8 mouse cellular contexts compared by ENCODE assay signal in the genomic region with DNA sequence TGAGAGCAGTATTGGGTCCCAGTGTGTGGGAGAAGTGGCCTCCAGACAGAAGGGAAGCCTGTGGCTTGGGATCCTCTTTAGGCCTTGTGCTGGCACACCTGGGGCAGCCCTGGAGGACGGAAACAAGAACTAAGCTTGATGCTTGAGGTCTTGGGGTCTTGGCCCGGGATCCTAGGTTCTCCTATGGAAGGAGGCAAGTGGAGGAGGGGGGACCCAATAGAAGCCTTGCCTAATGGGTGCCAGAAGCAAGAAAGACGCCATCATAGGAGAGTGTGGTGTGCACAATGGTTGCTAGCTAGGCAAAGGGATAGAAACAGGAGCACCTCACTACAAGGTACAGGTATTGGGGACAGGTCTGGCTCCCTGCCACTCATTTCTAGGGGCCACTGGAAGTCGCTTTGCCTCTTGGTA. TPM values are rescaled to one million over a fixed set of nuclear protein-coding genes. Genes with fewer than 3 reads are reported as not detected.
DNase-seq lines count a peak whose midpoint lies in the region; ATAC-seq lines count a peak whose summit lies in the region.

No protein-coding gene starts in this region.

- H3K36me3 ChIP-seq in forebrain, embryonic 15.5 days: peaks cover 9% of the 10 kb centered on the region
- peaks cover 11% of the 10 kb centered on the region for H3K36me3 ChIP-seq in midbrain, embryonic 11.5 days (ENCODE audit: control insufficient read depth, insufficient read depth, low read length)

- H3K4me1 ChIP-seq in forebrain, embryonic 15.5 days: peaks cover 63% of the 10 kb centered on the region
- peaks cover 55% of the 10 kb centered on the region for H3K4me1 ChIP-seq in midbrain, embryonic 11.5 days (ENCODE audit: control insufficient read depth, insufficient read depth, low read length)

- peak overlapping the region; percentile 98 for H3K9ac ChIP-seq in forebrain, embryonic 15.5 days (replicated peaks)
- H3K9ac ChIP-seq in midbrain, embryonic 11.5 days (ENCODE audit: low read length): peak overlapping the region; percentile 95

- H3K4me2 ChIP-seq in forebrain, embryonic 15.5 days (replicated peaks): peak overlapping the region; percentile 76
- H3K4me2 ChIP-seq in midbrain, embryonic 11.5 days: peak overlapping the region; percentile 94

- no peaks in the 10 kb centered on the region for H3K9me3 ChIP-seq in forebrain, embryonic 15.5 days
- no peaks in the 10 kb centered on the region for H3K9me3 ChIP-seq in midbrain, embryonic 11.5 days (ENCODE audit: control insufficient read depth, low read length)

- DNase-seq in kidney, postnatal 10 days: peak; percentile 17
- no peak for DNase-seq in kidney, postnatal 36 days
- DNase-seq in R1 (ENCODE audit: low read depth, low spot score): peak; percentile 32
- peak; percentile 93 for DNase-seq in midbrain, embryonic 11.5 days (ENCODE audit: low spot score, missing footprints)
- no peak for DNase-seq in gastrocnemius, postnatal 25 days
- DNase-seq in gastrocnemius, postnatal 4 days (ENCODE audit: low spot score in 2 of 2): no peak

- H3K27ac ChIP-seq in forebrain, embryonic 15.5 days (replicated peaks): peak overlapping the region; percentile 99
- H3K27ac ChIP-seq in midbrain, embryonic 11.5 days (ENCODE audit: low read depth, low read length): peak overlapping the region; percentile 99

- no peaks in the 10 kb centered on the region for H3K27me3 ChIP-seq in forebrain, embryonic 15.5 days
- H3K27me3 ChIP-seq in midbrain, embryonic 11.5 days (ENCODE audit: control insufficient read depth, insufficient read depth, low read length): no peaks in the 10 kb centered on the region

- ATAC-seq in forebrain, embryonic 15.5 days (replicated peaks): no peak
- ATAC-seq in midbrain, embryonic 11.5 days (ENCODE audit: low FRiP score): no peak; the same call in 1 of the 2 replicates
- ATAC-seq in erythroblast, adult 5-6 weeks (replicated peaks; ENCODE audit: low FRiP score, poor library complexity, severe bottlenecking): no peak

- peak overlapping the region; percentile 90; the same call in 1 of the 2 replicates for H3K4me3 ChIP-seq in forebrain, embryonic 15.5 days
- H3K4me3 ChIP-seq in midbrain, embryonic 11.5 days (ENCODE audit: low read depth, low read length): peak overlapping the region; percentile 4; the same call in 1 of the 2 replicates

- WGBS in forebrain, embryonic 15.5 days: 22% methylated on average over 4 of the region's 4 CpGs
- 17% methylated on average over 4 of the region's 4 CpGs for WGBS in midbrain, embryonic 11.5 days

RNA-seq across cellular contexts. Expression of gene Rcor2, which starts 0.7 kb away (rescaled TPM):
- 60.7 and 67.7 TPM in 2 replicates for polyA plus RNA-seq in forebrain, embryonic 15.5 days (2015; fragmentation: Nextera tagmentation; extraction: Ambion mirVana)
- polyA plus RNA-seq in midbrain, embryonic 11.5 days (2014; fragmentation: Nextera tagmentation; extraction: Ambion mirVana): 33.8 and 36.9 TPM in 2 replicates
- total RNA-seq in gastrocnemius, postnatal 25 days (2021): 1 to 10 TPM; 2.6 to 4.2 TPM
- total RNA-seq in gastrocnemius, postnatal 4 days (2021): 10 to 100 TPM; 11.0 to 13.1 TPM
- not detected in 2 replicates for total RNA-seq in erythroblast, adult 5-6 weeks (2015; ENCODE audit: low replicate concordance)
- 0.17 TPM in 1 of 2 replicates, not detected in the other for total RNA-seq in erythroblast, adult 5-6 weeks (2017; ENCODE audit: low replicate concordance)

RNA-seq across cellular contexts. Expression of gene Naa40, which starts 25.4 kb away (rescaled TPM):
- 69.2 and 69.5 TPM in 2 replicates for polyA plus RNA-seq in forebrain, embryonic 15.5 days (2015; fragmentation: Nextera tagmentation; extraction: Ambion mirVana)
- polyA plus RNA-seq in midbrain, embryonic 11.5 days (2014; fragmentation: Nextera tagmentation; extraction: Ambion mirVana): 94.3 and 103 TPM in 2 replicates
- total RNA-seq in gastrocnemius, postnatal 25 days (2021): 10 to 100 TPM in 1 of 2 experiments, 1 to 10 TPM in 1; 8.3 to 13.0 TPM
- total RNA-seq in gastrocnemius, postnatal 4 days (2021): 10 to 100 TPM; 20.1 to 22.4 TPM
- total RNA-seq in erythroblast, adult 5-6 weeks (2015; ENCODE audit: low replicate concordance): 12.5 and 20.1 TPM in 2 replicates
- total RNA-seq in erythroblast, adult 5-6 weeks (2017; ENCODE audit: low replicate concordance): 14.5 and 15.1 TPM in 2 replicates

RNA-seq across cellular contexts. Expression of gene Cox8a, which starts 49.0 kb away (rescaled TPM):
- polyA plus RNA-seq in forebrain, embryonic 15.5 days (2015; fragmentation: Nextera tagmentation; extraction: Ambion mirVana): 656 and 676 TPM in 2 replicates
- polyA plus RNA-seq in midbrain, embryonic 11.5 days (2014; fragmentation: Nextera tagmentation; extraction: Ambion mirVana): 730 and 757 TPM in 2 replicates
- 100 to 1,000 TPM; 101 to 120 TPM for total RNA-seq in gastrocnemius, postnatal 25 days (2021)
- total RNA-seq in gastrocnemius, postnatal 4 days (2021): 100 to 1,000 TPM; 437 to 448 TPM
- 177 and 188 TPM in 2 replicates for total RNA-seq in erythroblast, adult 5-6 weeks (2015; ENCODE audit: low replicate concordance)
- 51.3 and 166 TPM in 2 replicates for total RNA-seq in erythroblast, adult 5-6 weeks (2017; ENCODE audit: low replicate concordance)

Comparison
In these comparisons a context has a peak if more than half of its experiments do, and no peak if none do; other contexts are left out.
1. DNase-seq: peak in kidney, postnatal 10 days (single experiment), R1 (single experiment) and midbrain, embryonic 11.5 days (single experiment); none in kidney, postnatal 36 days (0 of 2), gastrocnemius, postnatal 25 days (single experiment) and gastrocnemius, postnatal 4 days (0 of 2).